Mouse (Mus musculus) mouse trophoblast stem cell (cell line): ENCODE measurements around the gene Snx14.
"Not testable (repeated sequence)": the region's sequence is repeated elsewhere in the genome, so short reads cannot be mapped to it uniquely, and the experiment has no call there.

Source experiments
- in situ Hi-C, 2 experiments: fragments of 300-500 bp; cut with MseI, MboI; formaldehyde crosslinking; loops; 2 replicates in 1 of 2; 3 replicates in 1 of 2; pipeline ENCODE4 v1.15.1; 2025

Gene Snx14

DNA sequence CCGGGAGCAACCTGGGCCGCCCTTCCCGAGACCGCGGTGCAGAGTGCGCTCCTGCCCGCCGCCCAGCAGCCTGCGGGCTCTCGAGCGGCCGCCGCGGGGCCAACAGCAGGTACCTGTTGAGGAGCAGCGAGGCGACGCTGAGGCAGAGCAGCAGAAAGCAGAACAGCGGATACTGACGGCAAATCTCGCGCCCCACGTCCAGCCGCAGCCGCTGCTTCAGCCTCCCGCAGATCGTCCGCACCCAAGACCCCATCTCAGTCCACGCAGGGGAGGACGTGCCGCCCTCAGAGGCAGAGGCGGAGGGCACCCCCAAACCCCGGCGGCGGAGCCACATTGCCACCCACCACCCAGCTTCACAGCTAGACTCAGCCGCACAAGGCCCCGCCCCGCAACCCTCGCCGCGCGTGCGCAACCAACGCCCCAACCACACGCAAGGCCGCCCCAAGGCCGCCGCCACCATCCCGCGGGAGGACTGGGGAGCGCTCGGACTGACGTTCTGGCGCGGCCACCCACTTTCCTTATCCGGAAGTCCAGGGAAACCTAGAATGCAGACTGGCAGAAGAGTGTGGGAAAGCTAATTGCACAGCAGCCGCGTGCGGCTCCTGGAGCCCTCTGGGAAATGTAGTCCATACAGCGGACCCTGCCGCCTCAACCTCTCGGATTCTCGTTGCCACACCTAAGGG lies at the start of gene Snx14:
Snx14 (minus strand) TSS at position 404 of the 683 bp plus-strand sequence.
- in situ Hi-C loops = no loop called here

GRCm38 (mm10) chr9:88484531-88484930 lies 45.8 kb upstream of the Snx14 start:
- in situ Hi-C loops = no loop called here

- in situ Hi-C loops = no loop called here
Measured at GRCm38 (mm10) chr9:88482829-88483396, 44.2 kb upstream of the Snx14 start.

GRCm38 (mm10) chr9:88482230-88482828 lies 43.6 kb upstream of the Snx14 start, which contains the start of gene Syncrip:
TSS of gene Syncrip (minus strand) at chr9:88482574.
- in situ Hi-C loops = not testable (repeated sequence)

DNA sequence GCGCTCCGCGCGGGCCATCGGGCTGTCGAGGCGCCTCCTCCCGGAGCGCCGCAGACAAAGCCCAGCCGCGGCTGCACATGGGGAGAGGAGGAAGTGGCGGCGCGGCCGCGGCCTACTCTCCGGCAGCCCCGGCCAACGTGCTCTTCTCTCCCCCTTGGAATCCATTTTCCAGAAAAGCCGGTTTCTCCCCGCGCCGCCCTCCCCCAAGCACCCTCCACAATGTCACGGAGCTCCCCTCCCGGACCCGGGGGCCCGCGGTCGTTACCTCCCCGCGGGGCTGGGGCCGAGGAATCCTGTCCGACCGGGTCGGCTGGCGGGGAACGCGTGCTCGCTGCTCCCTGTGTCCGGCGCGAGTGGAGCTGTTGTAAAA lies 43.0 kb upstream of the Snx14 start:
- in situ Hi-C loops = no loop called here

GRCm38 (mm10) chr9:88481061-88481790 lies 42.5 kb upstream of the Snx14 start:
- in situ Hi-C loops = no loop called here

DNA sequence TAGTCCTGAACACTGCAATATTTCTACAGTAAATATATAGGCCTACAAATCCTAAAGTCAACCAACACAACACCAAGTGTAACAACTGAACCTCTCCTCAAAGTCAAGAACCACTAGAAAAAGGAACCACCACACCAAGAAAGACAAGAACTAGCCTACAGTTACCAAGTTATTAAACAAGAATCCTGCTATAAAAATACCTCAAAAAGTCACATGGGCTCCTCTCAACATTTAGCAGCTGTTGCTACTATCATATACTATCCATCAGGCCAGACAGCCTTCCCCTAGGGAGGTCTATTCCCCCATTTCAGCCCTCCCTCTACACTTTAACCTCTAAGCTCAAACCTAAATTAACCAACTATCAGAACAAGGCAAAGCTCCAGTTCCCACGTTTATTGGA lies 41.4 kb upstream of the Snx14 start:
- in situ Hi-C loops = no loop called here

GRCm38 (mm10) chr9:88476138-88476537 lies 37.4 kb upstream of the Snx14 start:
- in situ Hi-C loops = no loop called here

DNA sequence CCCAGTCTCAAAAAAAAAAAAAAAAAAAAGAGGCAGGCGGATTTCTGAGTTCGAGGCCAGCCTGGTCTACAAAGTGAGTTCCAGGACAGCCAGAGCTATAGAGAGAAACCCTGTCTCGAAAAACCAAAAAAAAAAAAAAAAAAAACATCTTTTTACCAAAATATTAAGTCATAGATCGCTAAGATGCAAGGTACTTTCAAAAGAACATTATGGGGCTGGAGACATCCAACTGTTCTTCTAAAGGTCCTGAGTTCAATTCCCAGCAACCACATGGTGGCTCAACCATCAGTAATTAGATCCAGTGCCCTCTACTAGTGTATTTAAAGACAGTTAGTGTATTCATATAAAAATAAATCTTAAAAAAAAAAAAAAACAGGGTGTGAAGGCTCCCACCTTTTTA lies 22.3 kb upstream of the Snx14 start:
- in situ Hi-C loops = not testable (repeated sequence)

DNA sequence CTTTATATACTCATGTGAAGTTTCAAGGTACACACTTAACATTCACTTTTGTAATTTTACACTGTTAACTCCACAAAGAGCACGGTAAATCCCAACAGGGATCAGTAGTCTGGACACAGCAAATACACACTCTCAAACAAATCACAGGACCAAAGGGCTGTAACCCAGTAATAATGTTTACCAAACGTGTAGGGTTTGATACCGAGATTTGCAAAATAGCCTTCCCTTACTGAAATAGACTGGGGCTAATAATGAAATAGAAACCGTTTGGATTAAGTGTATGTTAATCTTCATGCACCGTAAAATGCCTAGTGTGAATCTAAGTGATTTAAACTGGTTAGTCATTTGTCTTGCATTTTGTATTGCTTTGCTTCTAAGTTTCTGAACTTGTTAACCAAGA lies 1.2 kb upstream of the Snx14 start:
- in situ Hi-C loops = no loop called here

- in situ Hi-C loops = no loop called here
Measured at GRCm38 (mm10) chr9:88439238-88439600, 461 bp upstream of the Snx14 start.

DNA sequence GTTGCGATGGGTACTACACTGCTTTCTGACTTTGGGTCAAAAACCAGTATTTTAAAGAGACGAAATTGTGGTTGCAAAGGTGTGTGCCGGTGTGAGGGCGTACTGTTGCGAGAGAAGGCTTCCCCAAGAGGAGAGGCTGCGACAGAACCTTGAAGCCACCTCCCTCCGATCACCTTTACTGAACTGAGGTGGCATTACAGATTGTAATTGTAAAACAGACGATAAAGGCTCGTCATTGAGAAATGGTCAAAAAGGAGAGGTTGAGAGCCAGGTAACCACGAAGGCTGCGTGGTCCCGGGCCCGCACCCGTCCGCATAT lies 562 bp downstream of the Snx14 start:
- in situ Hi-C loops = no loop called here

DNA sequence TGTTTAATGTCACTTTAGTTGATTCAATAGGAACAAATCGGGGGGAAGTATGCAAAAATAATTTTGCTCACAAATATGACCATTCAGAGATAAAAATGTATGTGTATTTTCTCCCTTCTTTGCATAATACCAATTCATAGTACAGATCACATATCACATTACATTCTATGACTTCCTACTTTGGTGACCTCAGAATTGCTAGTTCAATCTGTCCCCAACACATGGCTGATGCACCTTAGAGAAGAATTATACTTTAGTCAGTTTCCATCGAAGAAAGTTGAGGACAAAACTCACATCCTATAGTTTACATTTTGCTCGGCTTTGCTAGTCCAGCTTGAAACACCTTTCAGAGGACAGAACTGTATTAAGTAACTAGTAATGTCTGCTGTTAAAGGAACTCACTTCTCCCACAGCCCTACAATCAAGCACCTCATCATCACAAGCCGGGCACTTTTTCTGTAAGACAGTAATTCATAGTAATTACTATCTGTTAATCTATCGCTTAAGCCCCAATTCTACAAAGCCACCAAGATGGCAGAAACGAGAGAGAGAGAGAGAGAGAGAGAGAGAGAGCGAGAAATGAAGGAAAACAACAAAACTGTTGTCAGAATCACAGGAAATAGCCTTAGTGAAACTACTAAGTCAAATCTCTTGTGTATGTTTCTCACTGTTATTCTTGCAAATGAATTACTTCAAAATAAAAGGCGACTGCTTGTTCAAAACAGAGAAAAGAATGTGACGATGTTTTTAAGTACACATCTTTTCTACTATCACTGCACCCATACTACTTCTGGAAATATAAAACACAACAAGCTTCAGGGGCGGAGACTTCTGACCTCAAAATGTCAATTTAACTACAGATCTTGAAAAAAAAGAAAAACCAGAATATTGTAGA lies 1.2 kb downstream of the Snx14 start:
- in situ Hi-C loops = no loop called here

GRCm38 (mm10) chr9:88424356-88424755 lies 14.4 kb downstream of the Snx14 start:
- in situ Hi-C loops = no loop called here

DNA sequence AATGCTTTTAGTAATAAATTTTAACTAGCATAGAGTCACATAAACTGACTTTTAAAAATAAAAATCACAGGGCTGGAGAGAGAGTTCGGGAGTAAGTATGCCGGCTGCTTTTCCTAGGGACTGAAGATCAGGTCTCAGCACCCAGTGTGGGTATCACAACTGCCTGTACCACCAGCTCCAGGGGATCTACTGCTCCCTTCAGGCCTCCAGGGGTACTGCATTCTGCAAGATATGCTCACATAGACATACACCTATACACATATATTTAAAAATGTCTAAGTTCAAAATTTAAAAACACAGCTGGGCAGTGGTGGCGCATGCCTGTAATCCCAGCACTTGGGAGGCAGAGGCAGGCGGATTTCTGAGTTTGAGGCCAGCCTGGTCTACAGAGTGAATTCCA lies 16.3 kb downstream of the Snx14 start:
- in situ Hi-C loops = no loop called here

DNA sequence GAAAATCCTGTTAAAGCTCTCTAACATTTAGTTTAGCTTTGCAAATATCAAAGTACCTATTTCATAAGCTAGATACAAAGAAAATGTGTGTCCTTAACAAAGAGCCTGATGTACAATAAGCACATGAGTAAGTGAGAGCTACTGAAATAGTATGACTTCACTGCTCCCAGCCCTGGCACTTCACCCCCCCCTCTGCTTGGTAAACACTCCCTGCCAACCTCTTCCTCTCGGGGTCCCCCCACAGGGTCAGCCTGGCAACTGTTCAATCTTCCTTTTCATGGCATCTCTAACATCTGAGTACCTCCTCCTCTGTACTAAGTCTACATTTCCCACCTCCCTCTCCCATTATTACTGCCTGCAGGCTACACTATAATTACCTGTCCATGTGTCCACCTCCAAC lies 22.0 kb downstream of the Snx14 start:
- in situ Hi-C loops = no loop called here

DNA sequence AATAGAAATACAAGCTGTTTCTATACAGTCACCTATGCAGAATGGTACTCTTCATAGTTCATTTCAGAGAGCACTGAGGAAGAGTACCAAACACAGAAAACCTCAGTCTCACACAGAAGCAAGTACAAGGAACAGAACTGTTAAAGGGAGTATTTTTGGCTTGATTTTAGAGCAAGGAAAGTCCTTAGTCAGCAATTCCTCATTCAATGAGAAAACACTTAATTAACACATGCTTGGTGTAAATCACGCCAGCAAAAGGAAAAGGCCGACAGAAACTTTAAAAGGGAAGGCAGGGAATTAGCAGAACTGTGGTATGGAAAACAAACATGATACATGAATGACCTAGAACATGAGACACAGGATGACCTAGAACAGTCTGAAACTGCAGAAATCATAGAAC lies 28.8 kb downstream of the Snx14 start:
- in situ Hi-C loops = no loop called here

- in situ Hi-C loops = no loop called here
Measured at GRCm38 (mm10) chr9:88404515-88404914, 34.2 kb downstream of the Snx14 start.

GRCm38 (mm10) chr9:88404088-88404487 lies 34.7 kb downstream of the Snx14 start:
- in situ Hi-C loops = no loop called here

- in situ Hi-C loops = loop anchor here in 1 of 2 experiments (5.0 kb wide), 1 partner anchor 156 kb away; no protein-coding TSS in a partner anchor
Measured at GRCm38 (mm10) chr9:88398461-88398860, 40.3 kb downstream of the Snx14 start.

- in situ Hi-C loops = loop anchor here in 1 of 2 experiments (5.0 kb wide), 1 partner anchor 153 kb away; no protein-coding TSS in a partner anchor
Measured at GRCm38 (mm10) chr9:88394852-88395251, 43.9 kb downstream of the Snx14 start.

DNA sequence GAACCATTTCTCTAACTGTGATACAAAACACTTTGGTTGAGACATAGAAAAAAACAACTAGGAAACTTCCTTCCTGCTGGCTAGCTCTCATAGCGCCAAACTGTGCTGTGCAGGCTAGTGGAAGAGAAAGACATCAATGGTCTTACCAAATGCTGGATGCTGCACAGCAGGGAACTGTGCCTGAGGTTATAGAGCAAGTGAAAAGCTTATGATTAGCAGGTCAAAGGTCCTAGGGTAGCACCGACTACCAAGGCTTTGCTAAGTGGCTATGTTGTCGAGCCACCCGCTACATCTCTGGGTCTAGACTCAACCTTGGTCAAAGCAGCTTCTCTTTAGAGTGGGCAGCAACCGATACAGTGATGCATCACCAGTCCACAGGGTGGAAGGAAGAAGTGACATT lies 49.9 kb downstream of the Snx14 start:
- in situ Hi-C loops = no loop called here
